Mouse (Mus musculus): ENCODE results near the gene Zdhhc6. TPM values are rescaled to one million over a fixed set of nuclear protein-coding genes. Genes with fewer than 3 reads are reported as not detected.

Zdhhc6 gene
- polyA plus RNA-seq, 1 experiment = 37.4 TPM

DNA sequence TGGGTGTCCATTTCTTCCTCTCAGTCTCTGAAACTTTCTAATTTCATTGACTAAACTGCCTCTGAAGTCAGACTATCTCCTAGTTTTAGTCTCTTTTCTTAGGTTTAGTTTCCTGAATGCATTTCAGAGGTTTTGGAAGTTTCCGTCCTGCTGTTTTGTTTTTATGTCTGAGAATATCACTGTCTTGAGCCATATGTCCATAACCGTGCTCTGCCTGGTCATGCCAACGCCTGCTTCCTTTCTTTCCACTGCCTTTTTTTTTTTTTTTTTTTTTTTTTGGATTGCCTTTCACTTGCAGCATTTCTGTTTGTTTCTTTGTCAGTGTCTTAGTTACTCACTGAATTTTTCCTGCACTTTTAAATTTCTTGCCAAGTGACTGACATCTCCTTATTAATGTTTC lies 15.3 kb downstream of the Zdhhc6 start:
- TF ChIP-seq MYOD1 (IDR thresholded peaks at IDR 0.05; ENCODE audit: control insufficient read depth in 1 of 3, insufficient read length in 2 of 3, low read depth in 2 of 3) (no peak), TCF3 (IDR thresholded peaks at IDR 0.05; ENCODE audit: insufficient read length, low read depth) (no peak), REST (IDR thresholded peaks at IDR 0.05; ENCODE audit: insufficient read depth, insufficient read length) (no peak), TCF12 (IDR thresholded peaks at IDR 0.05; ENCODE audit: insufficient read depth, poor library complexity, severe bottlenecking) (no peak), POLR2A (IDR thresholded peaks at IDR 0.05; ENCODE audit: insufficient read length, low read depth) (no peak), POLR2AphosphoS2 (IDR thresholded peaks at IDR 0.05; ENCODE audit: insufficient read length, low read depth) (no peak), CEBPB (IDR thresholded peaks at IDR 0.05; ENCODE audit: insufficient read depth, poor library complexity, severe bottlenecking) (no peak), SRF (IDR thresholded peaks at IDR 0.05; ENCODE audit: control insufficient read depth, insufficient read length, low read depth) (no peak), USF1 (IDR thresholded peaks at IDR 0.05; ENCODE audit: low read depth) (no peak), MAX (IDR thresholded peaks at IDR 0.05; ENCODE audit: low read depth) (no peak), E2F4 (IDR thresholded peaks at IDR 0.05; ENCODE audit: insufficient read depth) (no peak), MYOG (IDR thresholded peaks at IDR 0.05; ENCODE audit: control insufficient read depth in 1 of 3, insufficient read depth in 1 of 3, insufficient read length in 2 of 3, low read depth in 2 of 3) (no peak)
- Histone ChIP-seq H3K27me3 (ENCODE audit: control insufficient read depth, insufficient read depth, insufficient read length) (no peaks in the 10 kb centered on the region), H3K4me3 (no peak overlapping the region), H3ac (ENCODE audit: control insufficient read depth, insufficient read length) (no peak overlapping the region), H3K36me3 (ENCODE audit: control insufficient read depth, insufficient read depth) (peaks cover 48% of the 10 kb centered on the region), H3K79me2 (ENCODE audit: control insufficient read depth, insufficient read depth) (no peaks in the 10 kb centered on the region), H3K4me2 (ENCODE audit: low read depth) (no peak overlapping the region)

DNA sequence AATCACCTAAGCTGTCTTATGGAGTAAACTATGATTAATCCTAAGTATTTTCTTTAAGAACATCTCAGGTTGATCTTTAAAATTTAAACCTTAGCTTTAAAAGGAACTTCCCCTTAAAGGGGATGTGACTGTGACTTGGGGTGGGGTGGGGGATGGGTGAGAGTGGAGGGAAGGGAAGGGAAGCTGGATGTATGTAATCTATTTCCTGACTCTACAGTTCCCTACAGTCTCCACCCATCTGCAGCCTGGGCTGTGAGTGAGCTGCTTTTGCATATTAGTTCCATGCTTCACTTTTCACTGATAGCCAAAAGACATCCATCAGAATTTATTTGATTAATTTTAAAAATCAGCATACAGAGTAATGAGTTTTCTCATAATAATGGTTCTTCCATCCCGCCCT lies 16.5 kb downstream of the Zdhhc6 start:
- no peak overlapping the region for H3K4me2 ChIP-seq (ENCODE audit: low read depth)
- no peaks in the 10 kb centered on the region for H3K27me3 ChIP-seq (ENCODE audit: control insufficient read depth, insufficient read depth, insufficient read length)
- H3K79me2 ChIP-seq (ENCODE audit: control insufficient read depth, insufficient read depth) = no peaks in the 10 kb centered on the region
- H3K4me3 ChIP-seq = no peak overlapping the region
- TF ChIP-seq MYOG (IDR thresholded peaks at IDR 0.05; ENCODE audit: control insufficient read depth in 1 of 3, insufficient read depth in 1 of 3, insufficient read length in 2 of 3, low read depth in 2 of 3) (no peak), CEBPB (IDR thresholded peaks at IDR 0.05; ENCODE audit: insufficient read depth, poor library complexity, severe bottlenecking) (no peak), E2F4 (IDR thresholded peaks at IDR 0.05; ENCODE audit: insufficient read depth) (no peak), MYOD1 (IDR thresholded peaks at IDR 0.05; ENCODE audit: control insufficient read depth in 1 of 3, insufficient read length in 2 of 3, low read depth in 2 of 3) (no peak), TCF3 (IDR thresholded peaks at IDR 0.05; ENCODE audit: insufficient read length, low read depth) (no peak), POLR2AphosphoS2 (IDR thresholded peaks at IDR 0.05; ENCODE audit: insufficient read length, low read depth) (no peak), USF1 (IDR thresholded peaks at IDR 0.05; ENCODE audit: low read depth) (no peak), MAX (IDR thresholded peaks at IDR 0.05; ENCODE audit: low read depth) (no peak), REST (IDR thresholded peaks at IDR 0.05; ENCODE audit: insufficient read depth, insufficient read length) (no peak), POLR2A (IDR thresholded peaks at IDR 0.05; ENCODE audit: insufficient read length, low read depth) (no peak), SRF (IDR thresholded peaks at IDR 0.05; ENCODE audit: control insufficient read depth, insufficient read length, low read depth) (no peak), TCF12 (IDR thresholded peaks at IDR 0.05; ENCODE audit: insufficient read depth, poor library complexity, severe bottlenecking) (no peak)
- peaks cover 54% of the 10 kb centered on the region for H3K36me3 ChIP-seq (ENCODE audit: control insufficient read depth, insufficient read depth)
- H3ac ChIP-seq (ENCODE audit: control insufficient read depth, insufficient read length) = no peak overlapping the region

DNA sequence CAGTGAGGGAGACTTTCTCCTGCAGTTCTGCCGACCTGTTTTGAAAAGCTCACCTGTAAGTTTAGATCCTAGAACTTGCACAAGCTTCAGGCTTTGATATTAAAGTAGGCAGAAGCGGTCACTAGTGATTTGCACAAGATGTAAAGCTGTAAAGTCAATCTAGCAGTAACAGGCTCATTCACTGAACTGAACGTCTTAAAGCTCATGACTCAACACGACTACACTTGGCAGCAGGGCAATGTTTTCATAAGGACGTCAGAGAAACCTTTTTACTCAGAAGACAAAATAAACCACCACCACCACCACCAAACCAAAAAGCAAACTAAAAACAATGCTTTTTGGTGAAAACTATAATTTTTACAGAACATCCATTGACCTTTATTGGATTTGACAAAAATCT lies 17.9 kb downstream of the Zdhhc6 start:
- no peak overlapping the region for H3K4me2 ChIP-seq (ENCODE audit: low read depth)
- no peaks in the 10 kb centered on the region for H3K79me2 ChIP-seq (ENCODE audit: control insufficient read depth, insufficient read depth)
- no peak overlapping the region for H3ac ChIP-seq (ENCODE audit: control insufficient read depth, insufficient read length)

DNA sequence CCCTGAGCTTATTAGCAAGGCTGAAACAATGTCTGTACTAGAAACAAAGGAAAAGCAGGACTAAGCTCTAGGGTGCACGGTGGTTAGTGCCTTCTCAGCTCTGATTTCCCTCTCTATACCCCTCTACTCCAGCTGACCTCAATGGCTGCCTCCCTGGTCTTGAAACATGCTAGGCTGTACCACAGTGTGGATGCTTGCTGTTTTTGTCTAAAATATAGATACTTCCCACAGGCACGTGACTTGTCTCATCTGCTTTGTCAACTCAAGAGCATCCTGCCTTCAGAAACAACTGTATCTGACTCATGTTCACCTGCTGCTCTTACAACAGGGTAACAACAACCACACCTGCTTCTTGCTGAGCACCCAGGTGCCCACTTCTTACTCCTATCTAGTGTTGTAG lies 18.3 kb downstream of the Zdhhc6 start:
- Histone ChIP-seq H3K4me3 (no peak overlapping the region), H3K79me2 (ENCODE audit: control insufficient read depth, insufficient read depth) (no peaks in the 10 kb centered on the region), H3K4me2 (ENCODE audit: low read depth) (no peak overlapping the region), H3ac (ENCODE audit: control insufficient read depth, insufficient read length) (no peak overlapping the region), H3K27me3 (ENCODE audit: control insufficient read depth, insufficient read depth, insufficient read length) (no peaks in the 10 kb centered on the region), H3K36me3 (ENCODE audit: control insufficient read depth, insufficient read depth) (peaks cover 40% of the 10 kb centered on the region)
- TF ChIP-seq REST (IDR thresholded peaks at IDR 0.05; ENCODE audit: insufficient read depth, insufficient read length) (no peak), USF1 (IDR thresholded peaks at IDR 0.05; ENCODE audit: low read depth) (no peak), SRF (IDR thresholded peaks at IDR 0.05; ENCODE audit: control insufficient read depth, insufficient read length, low read depth) (no peak), MYOG (IDR thresholded peaks at IDR 0.05; ENCODE audit: control insufficient read depth in 1 of 3, insufficient read depth in 1 of 3, insufficient read length in 2 of 3, low read depth in 2 of 3) (no peak), TCF12 (IDR thresholded peaks at IDR 0.05; ENCODE audit: insufficient read depth, poor library complexity, severe bottlenecking) (no peak), E2F4 (IDR thresholded peaks at IDR 0.05; ENCODE audit: insufficient read depth) (no peak), MAX (IDR thresholded peaks at IDR 0.05; ENCODE audit: low read depth) (no peak), CEBPB (IDR thresholded peaks at IDR 0.05; ENCODE audit: insufficient read depth, poor library complexity, severe bottlenecking) (no peak), MYOD1 (IDR thresholded peaks at IDR 0.05; ENCODE audit: control insufficient read depth in 1 of 3, insufficient read length in 2 of 3, low read depth in 2 of 3) (no peak), TCF3 (IDR thresholded peaks at IDR 0.05; ENCODE audit: insufficient read length, low read depth) (no peak), POLR2AphosphoS2 (IDR thresholded peaks at IDR 0.05; ENCODE audit: insufficient read length, low read depth) (no peak), POLR2A (IDR thresholded peaks at IDR 0.05; ENCODE audit: insufficient read length, low read depth) (no peak)

More for the DNA sequence above, 17.9 kb downstream of the Zdhhc6 start:
- TF ChIP-seq TCF12 (IDR thresholded peaks at IDR 0.05; ENCODE audit: insufficient read depth, poor library complexity, severe bottlenecking) (no peak), POLR2AphosphoS2 (IDR thresholded peaks at IDR 0.05; ENCODE audit: insufficient read length, low read depth) (no peak), E2F4 (IDR thresholded peaks at IDR 0.05; ENCODE audit: insufficient read depth) (no peak), REST (IDR thresholded peaks at IDR 0.05; ENCODE audit: insufficient read depth, insufficient read length) (no peak), TCF3 (IDR thresholded peaks at IDR 0.05; ENCODE audit: insufficient read length, low read depth) (no peak), SRF (IDR thresholded peaks at IDR 0.05; ENCODE audit: control insufficient read depth, insufficient read length, low read depth) (no peak), MYOG (IDR thresholded peaks at IDR 0.05; ENCODE audit: control insufficient read depth in 1 of 3, insufficient read depth in 1 of 3, insufficient read length in 2 of 3, low read depth in 2 of 3) (no peak), CEBPB (IDR thresholded peaks at IDR 0.05; ENCODE audit: insufficient read depth, poor library complexity, severe bottlenecking) (no peak), USF1 (IDR thresholded peaks at IDR 0.05; ENCODE audit: low read depth) (no peak), POLR2A (IDR thresholded peaks at IDR 0.05; ENCODE audit: insufficient read length, low read depth) (no peak), MAX (IDR thresholded peaks at IDR 0.05; ENCODE audit: low read depth) (no peak), MYOD1 (IDR thresholded peaks at IDR 0.05; ENCODE audit: control insufficient read depth in 1 of 3, insufficient read length in 2 of 3, low read depth in 2 of 3) (no peak)
- no peak overlapping the region for H3K4me3 ChIP-seq
- H3K36me3 ChIP-seq (ENCODE audit: control insufficient read depth, insufficient read depth) = peaks cover 42% of the 10 kb centered on the region
- H3K27me3 ChIP-seq (ENCODE audit: control insufficient read depth, insufficient read depth, insufficient read length) = no peaks in the 10 kb centered on the region

All from myocyte (in vitro differentiated cells).